Mouse (Mus musculus) stomach, postnatal 0 days (tissue): ENCODE measurements around the gene Hexb.

Experiments
- CTCF ChIP-seq: IDR thresholded peaks from 2 replicates; pipeline ENCODE4 v1.5.1; 2016; ENCODE audit warnings: antibody characterized with exemption, low read depth, mild to moderate bottlenecking, moderate library complexity
- EP300 ChIP-seq: optimal IDR thresholded peaks from 2 replicates; pipeline ENCODE3; 2016; ENCODE audit warnings: antibody characterized with exemption

GRCm38 (mm10) chr13:97207472-97208111, 9.4 kb upstream of the Hexb start:
- no peak for TF ChIP-seq CTCF
- no peak for TF ChIP-seq EP300
